Mouse (Mus musculus): ENCODE data around the gene Gcsh.

GRCm38 (mm10) chr8:116946268-116946838 lies 47.0 kb downstream of the Gcsh start:
- no peak for TF ChIP-seq CTCF (IDR thresholded peaks at IDR 0.05; ENCODE audit: extremely low read depth, insufficient read depth, insufficient read length, insufficient replicate concordance)
- no peak for TF ChIP-seq POLR2A (IDR thresholded peaks at IDR 0.05; ENCODE audit: low read depth, low read length)

Measured in spleen, adult 2 months (tissue).